Mouse (Mus musculus): Measurements from ENCODE around the gene Tst. TPM values are rescaled to one million over a fixed set of nuclear protein-coding genes. Genes with fewer than 3 reads are reported as not detected.

Gene Tst
- polyA plus RNA-seq, 1 experiment from 2014 or later = 26.9 TPM

DNA sequence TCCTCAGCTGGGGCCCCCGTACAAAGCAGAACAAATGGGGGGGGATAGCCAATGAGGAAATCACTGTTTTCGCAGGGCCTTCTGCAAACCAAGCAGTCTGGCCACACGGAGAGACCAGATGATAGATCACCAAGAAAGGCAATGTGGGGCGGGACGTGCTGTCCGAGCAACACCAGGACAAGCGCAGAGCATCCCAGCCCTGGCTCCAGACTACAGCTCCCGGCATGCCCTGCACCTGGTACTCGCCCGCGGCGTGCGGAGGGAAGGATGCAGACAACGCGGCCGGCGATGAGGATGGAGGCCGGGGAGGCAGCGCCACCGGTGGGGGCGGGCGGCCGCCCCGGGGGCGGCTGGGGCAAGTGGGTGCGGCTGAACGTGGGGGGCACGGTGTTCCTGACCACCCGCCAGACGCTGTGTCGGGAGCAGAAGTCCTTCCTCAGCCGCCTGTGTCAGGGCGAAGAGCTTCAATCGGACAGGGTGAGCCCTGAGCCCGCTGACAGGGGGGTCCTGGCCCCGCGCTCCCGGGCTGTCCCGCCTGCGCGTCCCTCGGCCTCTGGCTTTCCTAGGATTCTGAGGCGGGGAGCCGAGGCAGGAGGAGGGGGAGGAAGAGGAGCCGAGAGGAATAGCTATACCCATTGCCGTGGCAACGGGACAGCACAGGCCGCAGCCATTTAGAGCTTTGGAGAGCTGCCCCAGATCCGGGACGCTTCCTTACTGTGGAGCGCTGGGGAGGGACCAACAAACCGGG is 22.9 kb upstream of the Tst start, which contains the start of gene Kctd17:
TSS of gene Kctd17 (plus strand) at position 174 of the 748 bp plus-strand sequence.
- WGBS = under 1% methylated on average over 51 of the region's 52 CpGs
- H3K4me1 ChIP-seq (replicated peaks) = peaks cover 33% of the 10 kb centered on the region
- ATAC-seq (ENCODE audit: low FRiP score, low read depth) = peak; percentile 92
- H3K4me2 ChIP-seq = peak within 1 kb of the TSS; percentile 71
- H3K27ac ChIP-seq (replicated peaks) = peak within 1 kb of the TSS; percentile 76
- H3K9ac ChIP-seq = peak within 1 kb of the TSS; percentile 79
- H3K9me3 ChIP-seq = no peaks in the 10 kb centered on the region
- H3K36me3 ChIP-seq = peaks cover 9% of the 10 kb centered on the region; the same call in 1 of the 2 replicates
- H3K4me3 ChIP-seq = peak within 1 kb of the TSS; percentile 69
- no peaks in the 10 kb centered on the region for H3K27me3 ChIP-seq

DNA sequence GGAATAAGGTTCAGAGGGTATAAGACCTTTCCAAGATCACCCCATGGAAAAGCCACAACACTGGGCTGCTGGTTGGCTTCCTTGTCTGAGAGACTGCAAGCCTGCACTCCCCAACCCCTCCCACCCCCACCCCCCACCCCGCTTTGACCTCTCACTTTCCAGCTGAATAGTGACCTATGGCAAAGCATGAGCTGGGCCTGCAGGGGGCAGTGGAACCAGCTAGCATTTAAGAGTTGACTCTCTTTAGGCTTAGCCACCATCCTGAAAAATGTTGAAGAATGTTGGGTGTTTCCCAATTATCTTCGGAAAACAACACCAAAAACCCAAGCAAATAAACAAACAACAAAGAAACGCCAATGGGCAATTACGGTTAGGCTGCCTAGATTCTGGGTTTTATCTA is 19.5 kb upstream of the Tst start:
- Histone ChIP-seq H3K27me3 (0 out of 2 replicates have a peak, but pooled peaks cover 2% of the 10 kb centered on the region), H3K9ac (no peak overlapping the region), H3K4me2 (no peak overlapping the region), H3K4me1 (replicated peaks) (peaks cover 22% of the 10 kb centered on the region), H3K36me3 (no peaks in the 10 kb centered on the region), H3K4me3 (no peak overlapping the region), H3K9me3 (no peaks in the 10 kb centered on the region), H3K27ac (replicated peaks) (no peak overlapping the region)
- ATAC-seq (ENCODE audit: low FRiP score, low read depth) = no peak
- WGBS = 67% methylated on average over 4 of the region's 4 CpGs

DNA sequence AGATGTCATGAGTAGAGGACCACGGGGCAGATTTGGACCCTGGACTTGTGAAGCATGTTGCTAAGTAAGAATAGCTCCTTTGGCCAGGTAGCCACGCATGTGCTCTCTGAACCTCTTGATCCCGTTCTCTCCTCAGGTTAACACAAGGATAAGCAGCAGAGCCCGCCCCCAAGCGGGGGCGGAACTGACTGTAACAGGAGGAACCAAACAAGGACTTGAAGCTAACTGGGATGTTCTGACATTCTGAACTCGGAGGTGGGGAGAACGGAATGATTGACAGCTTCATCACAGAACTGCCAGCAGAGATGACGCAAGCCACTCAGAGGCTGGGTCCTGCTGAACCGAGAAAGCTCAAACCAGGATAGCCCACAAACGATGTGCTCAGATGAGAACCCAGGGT is 18.8 kb upstream of the Tst start:
- Histone ChIP-seq H3K4me1 (replicated peaks) (peaks cover 15% of the 10 kb centered on the region), H3K27me3 (0 out of 2 replicates have a peak, but pooled peaks cover 2% of the 10 kb centered on the region), H3K36me3 (no peaks in the 10 kb centered on the region), H3K9ac (no peak overlapping the region), H3K4me2 (no peak overlapping the region), H3K27ac (replicated peaks) (no peak overlapping the region), H3K9me3 (no peaks in the 10 kb centered on the region), H3K4me3 (no peak overlapping the region)
- no peak for ATAC-seq (ENCODE audit: low FRiP score, low read depth)
- WGBS = 23% methylated on average over 11 of the region's 11 CpGs

DNA sequence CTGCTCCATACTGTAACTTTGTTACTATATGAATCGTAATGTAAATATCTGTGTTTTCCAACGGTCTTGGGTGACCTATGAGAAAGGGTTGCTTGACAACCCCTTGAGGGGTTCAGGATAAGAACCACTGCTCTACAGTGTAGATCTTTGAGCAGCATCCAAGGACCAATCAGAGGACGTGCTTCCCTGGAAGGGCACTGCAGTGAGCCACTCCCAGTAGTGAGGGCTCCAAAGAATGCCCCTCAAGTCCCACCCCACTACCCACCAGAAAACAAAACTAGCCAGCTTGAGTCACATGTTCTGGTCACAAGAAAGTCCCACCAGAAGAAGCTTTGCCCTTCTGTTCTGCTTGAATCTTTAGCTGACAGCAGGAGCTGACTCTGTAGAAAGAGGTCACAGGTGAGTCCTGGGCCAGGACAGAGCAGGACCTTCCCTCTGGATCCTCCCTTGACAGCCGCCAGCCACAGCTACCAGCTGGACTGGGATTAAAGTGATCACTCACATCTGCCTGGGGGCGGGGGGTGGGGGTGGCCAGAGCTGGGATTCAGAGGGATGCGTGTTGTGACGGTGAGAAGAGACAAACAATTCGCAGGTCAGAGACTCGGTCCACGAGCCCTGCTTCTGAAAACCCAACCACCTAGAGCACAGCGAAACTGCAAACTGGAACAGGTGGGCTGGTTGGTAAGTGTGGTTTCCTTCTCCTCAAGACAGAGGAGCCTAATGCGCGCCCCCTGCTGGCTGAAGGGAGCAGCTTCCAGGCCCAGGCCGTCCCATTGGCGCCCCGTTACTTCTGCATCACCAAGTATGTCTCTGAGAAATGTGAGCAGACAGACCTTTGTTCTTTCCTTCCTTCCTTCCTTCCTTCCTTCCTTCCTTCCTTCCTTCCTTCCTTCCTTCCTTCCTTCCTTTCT is 16.6 kb upstream of the Tst start:
- Histone ChIP-seq H3K9ac (no peak overlapping the region), H3K4me2 (peak overlapping the region; percentile 34), H3K4me1 (replicated peaks) (peaks cover 3% of the 10 kb centered on the region; the same call in 1 of the 2 replicates), H3K36me3 (no peaks in the 10 kb centered on the region), H3K9me3 (no peaks in the 10 kb centered on the region), H3K27me3 (0 out of 2 replicates have a peak, but pooled peaks cover 2% of the 10 kb centered on the region), H3K4me3 (no peak overlapping the region), H3K27ac (replicated peaks) (no peak overlapping the region)
- 15% methylated on average over 16 of the region's 16 CpGs for WGBS
- peak; percentile 77; the same call in 1 of the 2 replicates for ATAC-seq (ENCODE audit: low FRiP score, low read depth)

DNA sequence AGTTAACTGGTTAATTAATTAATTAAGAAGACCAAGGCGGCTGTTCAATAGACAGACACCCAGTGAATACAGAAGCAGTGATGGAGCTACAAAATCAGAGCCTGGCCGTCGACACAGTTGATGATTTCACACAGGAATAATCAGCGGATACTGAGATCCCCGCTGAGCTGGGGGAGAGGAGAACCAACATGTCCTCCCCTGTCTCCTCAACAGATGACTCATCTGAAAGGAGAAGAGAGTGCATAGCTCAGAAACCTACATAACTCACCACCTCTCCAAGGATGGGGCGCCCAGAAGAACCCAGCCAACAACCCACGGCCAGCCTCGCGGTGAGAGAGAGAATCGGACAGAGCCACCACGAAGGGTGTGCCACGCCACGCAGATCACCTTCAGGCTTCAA is 14.7 kb upstream of the Tst start:
- 89% methylated on average over 13 of the region's 13 CpGs for WGBS
- no peak overlapping the region for H3K4me2 ChIP-seq
- no peak for ATAC-seq (ENCODE audit: low FRiP score, low read depth)
- H3K4me3 ChIP-seq = no peak overlapping the region
- H3K36me3 ChIP-seq = no peaks in the 10 kb centered on the region
- no peaks in the 10 kb centered on the region for H3K9me3 ChIP-seq
- no peak overlapping the region for H3K27ac ChIP-seq (replicated peaks)
- H3K9ac ChIP-seq = no peak overlapping the region
- 0 out of 2 replicates have a peak, but pooled peaks cover 2% of the 10 kb centered on the region for H3K27me3 ChIP-seq
- H3K4me1 ChIP-seq (replicated peaks) = peaks cover 3% of the 10 kb centered on the region; the same call in 1 of the 2 replicates

DNA sequence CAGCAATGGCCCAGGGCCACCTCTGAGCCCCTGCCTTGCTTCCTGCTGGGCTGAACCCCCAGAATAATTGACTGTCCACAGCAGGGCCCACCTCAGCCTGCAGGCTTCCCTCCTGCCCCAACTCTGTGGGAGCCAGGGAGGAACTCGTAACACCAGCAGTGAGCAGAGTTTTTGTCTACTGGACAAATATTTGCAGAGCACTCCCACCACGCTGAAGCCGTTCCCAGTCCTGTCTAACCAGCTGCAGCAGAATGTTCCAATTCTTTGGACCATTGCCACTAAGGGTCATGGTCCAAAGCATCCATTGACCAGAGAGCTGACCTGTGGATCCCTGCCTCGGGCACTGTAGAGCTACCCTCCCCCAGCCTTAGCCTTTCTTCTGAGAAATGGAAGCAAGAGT is 11.2 kb upstream of the Tst start:
- H3K4me2 ChIP-seq = no peak overlapping the region
- WGBS = 20% methylated on average over 4 of the region's 4 CpGs
- no peaks in the 10 kb centered on the region for H3K9me3 ChIP-seq
- H3K4me1 ChIP-seq (replicated peaks) = no peaks in the 10 kb centered on the region
- H3K4me3 ChIP-seq = no peak overlapping the region
- H3K27ac ChIP-seq (replicated peaks) = no peak overlapping the region
- H3K27me3 ChIP-seq = no peaks in the 10 kb centered on the region
- H3K36me3 ChIP-seq = no peaks in the 10 kb centered on the region
- no peak overlapping the region for H3K9ac ChIP-seq
- no peak for ATAC-seq (ENCODE audit: low FRiP score, low read depth)

DNA sequence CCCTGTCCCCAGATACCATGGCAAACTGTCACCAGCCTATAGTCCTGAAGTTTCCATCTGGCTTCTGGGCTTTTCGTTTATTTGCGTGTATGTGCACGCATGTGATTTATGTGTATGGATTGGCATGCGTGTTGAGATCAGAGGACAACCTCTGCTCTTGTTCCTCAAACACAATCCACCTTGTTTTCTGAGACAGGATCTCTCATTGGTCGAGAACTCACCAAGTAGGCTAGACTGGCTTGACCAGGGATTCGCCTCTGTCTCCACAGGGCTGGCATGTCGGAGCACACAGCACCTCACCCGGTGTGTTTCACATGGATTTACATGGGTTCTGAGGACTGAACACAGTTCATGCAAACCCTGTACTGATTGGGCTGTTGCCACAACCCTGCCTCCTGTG is 8.4 kb upstream of the Tst start:
- Histone ChIP-seq H3K27ac (replicated peaks) (no peak overlapping the region), H3K4me2 (no peak overlapping the region), H3K9ac (no peak overlapping the region), H3K4me1 (replicated peaks) (peaks cover 13% of the 10 kb centered on the region), H3K27me3 (peaks cover 25% of the 10 kb centered on the region), H3K4me3 (no peak overlapping the region), H3K36me3 (no peaks in the 10 kb centered on the region), H3K9me3 (no peaks in the 10 kb centered on the region)
- 93% methylated on average over 8 of the region's 8 CpGs for WGBS
- ATAC-seq (ENCODE audit: low FRiP score, low read depth) = no peak

DNA sequence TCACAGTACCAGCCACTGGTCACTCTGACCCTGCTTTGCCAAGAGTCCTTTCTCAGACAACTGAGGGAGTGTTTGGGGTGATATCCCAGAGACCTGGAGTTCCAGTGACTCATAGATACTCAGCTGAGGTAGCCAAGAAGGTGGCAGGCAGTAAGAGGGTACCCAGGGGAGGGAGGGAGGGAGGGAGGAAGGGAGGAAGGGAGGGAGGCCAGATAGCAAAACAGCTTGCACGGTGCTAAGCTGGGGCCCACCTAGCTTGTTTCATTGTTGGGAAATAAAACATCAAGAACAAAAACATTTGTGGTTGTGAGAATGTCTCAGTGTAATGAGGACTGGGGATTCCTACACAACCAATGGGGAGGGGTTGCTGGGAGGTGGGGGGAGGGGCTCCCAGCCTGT is 8.0 kb upstream of the Tst start:
- Histone ChIP-seq H3K36me3 (no peaks in the 10 kb centered on the region), H3K9me3 (no peaks in the 10 kb centered on the region), H3K4me3 (no peak overlapping the region), H3K4me2 (no peak overlapping the region), H3K9ac (no peak overlapping the region), H3K27ac (replicated peaks) (no peak overlapping the region), H3K4me1 (replicated peaks) (peaks cover 13% of the 10 kb centered on the region), H3K27me3 (peaks cover 29% of the 10 kb centered on the region)
- ATAC-seq (ENCODE audit: low FRiP score, low read depth) = no peak
- WGBS = 38% methylated on average over 1 of the region's 1 CpGs

DNA sequence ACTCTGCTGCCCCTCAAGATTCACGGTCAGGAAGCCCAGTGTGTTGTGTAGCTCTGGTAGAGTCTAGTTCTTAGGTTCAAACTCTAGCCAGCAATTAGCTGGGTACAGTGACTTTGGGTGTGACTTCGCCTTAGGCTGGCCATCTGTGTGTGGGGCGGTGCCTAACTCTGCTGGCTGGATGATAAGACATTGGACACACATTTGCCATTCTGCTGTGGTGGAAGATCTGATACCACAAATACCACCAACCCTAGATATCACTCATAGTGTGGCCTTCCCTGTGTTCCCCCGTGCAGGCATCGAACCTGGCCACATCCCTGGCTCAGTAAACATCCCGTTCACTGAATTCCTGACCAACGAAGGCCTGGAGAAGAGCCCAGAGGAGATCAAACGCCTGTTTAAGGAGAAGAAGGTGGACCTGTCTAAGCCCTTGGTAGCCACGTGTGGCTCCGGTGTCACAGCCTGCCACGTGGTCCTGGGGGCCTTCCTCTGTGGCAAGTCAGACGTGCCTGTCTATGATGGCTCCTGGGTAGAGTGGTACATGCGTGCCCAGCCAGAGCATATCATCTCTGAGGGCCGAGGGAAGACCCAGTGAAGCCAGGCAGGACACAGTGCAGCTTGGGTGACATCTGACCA is 7.5 kb upstream of the Tst start:
- H3K9ac ChIP-seq = no peak overlapping the region
- H3K4me2 ChIP-seq = no peak overlapping the region
- peaks cover 13% of the 10 kb centered on the region for H3K4me1 ChIP-seq (replicated peaks)
- H3K4me3 ChIP-seq = no peak overlapping the region
- ATAC-seq (ENCODE audit: low FRiP score, low read depth) = no peak
- H3K36me3 ChIP-seq = no peaks in the 10 kb centered on the region
- 95% methylated on average over 14 of the region's 14 CpGs for WGBS
- no peaks in the 10 kb centered on the region for H3K9me3 ChIP-seq
- peaks cover 35% of the 10 kb centered on the region for H3K27me3 ChIP-seq
- no peak overlapping the region for H3K27ac ChIP-seq (replicated peaks)

DNA sequence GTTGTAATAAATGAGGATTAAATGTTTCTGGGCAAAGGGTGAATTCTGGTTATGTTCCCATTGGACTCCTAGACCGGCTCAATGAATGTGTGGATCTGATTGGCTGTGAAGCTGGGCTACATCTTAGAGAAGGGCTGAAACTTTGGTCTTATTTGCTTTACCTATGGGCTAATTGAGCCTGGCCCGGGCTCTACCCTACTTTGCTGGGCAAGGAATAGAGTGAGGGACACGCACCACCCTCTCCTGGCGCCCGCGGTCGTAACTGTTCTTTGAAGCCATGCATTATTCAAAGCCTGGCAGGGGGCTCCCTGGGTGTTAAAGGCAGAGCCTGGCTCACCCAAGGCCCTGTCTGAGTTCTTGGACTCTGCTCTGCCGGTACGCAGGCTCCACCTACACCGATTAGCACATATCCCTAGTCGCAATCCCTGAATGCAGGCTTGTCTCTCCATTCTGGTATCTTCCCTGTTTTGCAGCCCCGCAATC is 3.9 kb upstream of the Tst start:
- H3K27me3 ChIP-seq = peaks cover 39% of the 10 kb centered on the region
- H3K4me1 ChIP-seq (replicated peaks) = peaks cover 39% of the 10 kb centered on the region
- 10% methylated on average over 12 of the region's 12 CpGs for WGBS
- no peaks in the 10 kb centered on the region for H3K9me3 ChIP-seq
- no peak overlapping the region for H3K27ac ChIP-seq (replicated peaks)
- H3K9ac ChIP-seq = 0 out of 2 replicates have a peak overlapping the region, but pooled peaks have one; percentile 17
- peak overlapping the region; percentile 20 for H3K4me3 ChIP-seq
- H3K36me3 ChIP-seq = no peaks in the 10 kb centered on the region
- H3K4me2 ChIP-seq = peak overlapping the region; percentile 49
- ATAC-seq (ENCODE audit: low FRiP score, low read depth) = no peak

DNA sequence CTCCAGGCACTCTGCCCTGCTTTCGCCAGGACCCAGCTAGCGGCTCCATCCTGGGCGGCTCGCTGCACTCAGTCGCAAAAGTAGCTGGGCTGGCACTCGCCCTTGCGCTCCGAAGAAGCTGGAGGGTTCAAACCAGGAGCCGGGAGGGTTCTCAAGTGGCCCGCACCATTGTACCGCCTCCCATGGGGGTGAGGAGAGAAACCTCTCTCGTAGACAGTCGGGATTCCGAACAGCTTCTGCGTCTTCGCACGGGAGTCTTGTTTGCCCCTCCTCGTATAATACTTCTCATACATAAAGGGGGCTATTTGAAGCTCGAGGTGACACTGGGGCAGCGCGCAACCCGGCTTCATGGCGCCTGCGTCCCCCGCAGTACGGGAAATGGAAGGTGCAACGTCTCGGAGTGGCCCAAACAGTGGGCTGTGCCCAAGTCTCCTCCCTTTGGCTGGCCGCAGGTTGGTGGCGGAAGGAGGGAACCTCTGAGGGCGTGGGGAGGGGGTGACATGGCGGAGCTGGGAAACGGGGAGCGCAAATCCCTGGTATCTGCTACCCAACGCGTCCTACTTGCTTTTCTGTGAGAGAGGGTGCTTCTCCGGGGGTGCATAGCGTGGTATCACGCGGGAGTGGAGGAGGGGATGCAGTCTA is 707 bp upstream of the Tst start, which contains the start of gene Mpst:
TSS of gene Mpst (plus strand) at position 124 of the 642 bp plus-strand sequence.
- H3K4me2 ChIP-seq = peak within 1 kb of the TSS; percentile 92
- WGBS = under 1% methylated on average over 40 of the region's 40 CpGs
- peak within 1 kb of the TSS; percentile 74 for H3K4me3 ChIP-seq
- ATAC-seq (ENCODE audit: low FRiP score, low read depth) = peak; percentile 88
- H3K9ac ChIP-seq = peak within 1 kb of the TSS; percentile 75
- H3K9me3 ChIP-seq = no peaks in the 10 kb centered on the region
- H3K36me3 ChIP-seq = no peaks in the 10 kb centered on the region
- H3K27ac ChIP-seq (replicated peaks) = peak within 1 kb of the TSS; percentile 88
- peaks cover 36% of the 10 kb centered on the region for H3K27me3 ChIP-seq
- H3K4me1 ChIP-seq (replicated peaks) = peaks cover 65% of the 10 kb centered on the region

Data from hindbrain, embryonic 15.5 days (tissue).